Mouse (Mus musculus) brain, embryonic 14.5 days (tissue): Measurements from ENCODE around the gene Lmo1.

Source experiments
- CTCF ChIP-seq: fragments of 200-500 bp; IDR thresholded peaks from 2 replicates; pipeline ENCODE4 v1.5.1; 2012; ENCODE audit warnings: inconsistent platforms, mild to moderate bottlenecking, moderate library complexity, borderline replicate concordance; ENCODE audit not compliant: insufficient read depth, insufficient read length; ENCODE audit errors: extremely low read depth
- POLR2A ChIP-seq: fragments of 200-500 bp; IDR thresholded peaks from 2 replicates; pipeline ENCODE4 v1.6.1; 2012; ENCODE audit warnings: mild to moderate bottlenecking, inconsistent platforms, borderline replicate concordance; ENCODE audit not compliant: poor library complexity, insufficient read depth, insufficient read length, severe bottlenecking; ENCODE audit errors: extremely low read depth

- TF ChIP-seq CTCF (no peak), POLR2A (no peak)
These were observed 19.8 kb upstream of the Lmo1 start for GRCm38 (mm10) chr7:109194850-109195249.
